Mouse (Mus musculus) adrenal gland, postnatal 10 days (tissue): ENCODE measurements at regions not wholly inside any gene's neighbourhood (a gene's known extent, or its start where the extent isn't known, plus 50 kb on each side); places are given as distances from the start of the nearest gene placed in this dataset.

Source experiments
- DNase-seq: peaks from one replicate; pipeline ENCODE4 v3.0.0; 2021; ENCODE audit warnings: mixed read lengths

DNA sequence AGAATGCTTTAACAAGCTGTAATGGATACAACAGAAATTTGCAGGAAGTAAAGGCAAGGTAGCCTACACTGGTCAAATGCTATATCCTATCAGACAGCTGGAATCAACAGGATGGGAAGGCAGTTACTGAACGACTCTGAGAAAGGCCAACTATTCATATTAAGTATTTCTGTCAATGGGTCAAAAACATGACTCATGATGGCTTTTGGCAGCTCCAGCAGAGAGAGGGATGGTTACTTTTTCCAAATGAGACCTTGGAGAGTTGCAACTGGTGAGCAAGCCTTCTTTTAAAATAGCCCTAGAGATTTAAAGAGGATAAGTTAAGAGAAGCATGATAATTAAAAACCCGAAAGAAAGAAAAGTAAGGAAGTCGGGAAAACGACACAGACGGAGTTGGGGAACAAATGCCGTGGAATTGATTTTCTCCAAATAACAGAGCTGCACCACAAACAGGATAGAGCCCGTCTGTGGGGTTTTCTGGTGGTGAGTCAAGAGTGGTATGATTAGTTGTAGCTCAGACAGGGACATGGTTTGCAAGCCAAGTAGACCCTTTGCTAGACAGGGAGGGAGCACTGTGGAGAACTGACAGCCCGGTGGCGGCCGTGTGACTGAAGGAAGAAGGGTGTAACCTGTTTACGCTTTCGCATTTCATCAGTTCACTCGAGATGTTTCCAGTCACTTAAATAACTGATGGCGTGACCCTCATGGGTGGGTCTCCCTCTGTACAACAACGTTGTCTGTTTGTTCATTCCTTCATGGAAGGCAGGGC is 3638.1 kb upstream of the Gm7489 start:
- peak; percentile 41 for DNase-seq

GRCm38 (mm10) chr15:50260057-50260456 is 3624.6 kb upstream of the Gm7489 start:
- DNase-seq, result no peak

- DNase-seq, result peak; percentile 67
Observed at GRCm38 (mm10) chr15:50261245-50261872, 3623.3 kb upstream of the Gm7489 start.

DNA sequence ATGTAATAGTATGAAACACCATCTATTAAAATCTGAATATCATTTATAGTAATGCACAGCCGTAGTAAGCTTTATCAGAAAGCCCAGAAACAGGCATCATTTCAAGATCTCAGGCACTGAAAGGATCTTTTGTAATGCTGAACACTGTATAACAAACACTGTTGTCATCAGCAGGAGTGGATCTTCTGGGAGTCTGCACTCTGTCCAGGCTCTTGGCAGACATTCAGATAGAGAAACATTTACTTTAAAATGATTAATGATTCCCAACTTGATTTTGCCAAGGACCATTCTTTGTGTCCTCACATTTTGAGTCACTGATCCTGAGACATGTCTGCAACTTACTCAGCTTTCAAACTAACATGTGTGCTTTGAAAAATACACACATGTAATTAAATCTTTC is 3617.2 kb upstream of the Gm7489 start:
- DNase-seq, result peak; percentile 6

DNA sequence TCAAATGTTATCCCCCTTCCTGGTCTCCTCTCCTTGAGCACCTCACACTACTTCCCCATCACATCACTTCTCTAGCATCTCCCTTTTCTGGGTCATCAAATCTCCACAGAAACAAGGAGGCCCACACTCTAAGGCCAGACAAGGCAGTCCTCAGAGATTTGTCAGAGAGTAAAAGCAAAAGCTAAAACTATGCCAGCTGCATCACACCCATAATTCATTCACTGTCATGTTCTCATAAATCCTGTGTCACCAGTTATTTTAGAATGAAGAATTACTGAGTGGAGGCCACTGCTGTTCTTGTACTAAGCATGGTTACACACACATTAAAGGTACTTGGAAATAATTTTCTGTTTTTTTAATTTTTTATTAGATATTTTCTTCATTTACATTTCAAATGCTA is 3613.1 kb upstream of the Gm7489 start:
- peak; percentile 12 for DNase-seq

GRCm38 (mm10) chr15:50282576-50282975 is 3602.1 kb upstream of the Gm7489 start:
- DNase-seq, result no peak

DNA sequence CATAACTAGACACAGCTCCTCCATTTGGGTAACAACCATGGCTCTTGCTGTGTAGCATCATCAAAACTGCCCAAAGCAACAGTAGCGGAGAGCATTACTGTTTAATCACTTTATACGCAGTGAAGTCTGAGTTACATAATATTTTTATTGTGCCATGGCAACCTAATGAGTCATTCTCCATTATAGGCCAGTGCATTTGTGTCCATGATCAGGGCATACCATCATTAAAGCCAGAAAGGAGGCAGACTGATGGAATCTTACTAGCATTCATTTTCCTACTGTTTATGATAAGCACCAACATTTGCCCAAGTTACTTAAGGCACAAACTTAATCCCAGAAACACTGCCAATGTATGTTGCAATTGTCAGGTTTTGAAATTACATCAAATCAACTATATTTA is 3601.2 kb upstream of the Gm7489 start:
- DNase-seq, result no peak

- DNase-seq, result no peak
Observed at GRCm38 (mm10) chr15:50301831-50302230, 3582.9 kb upstream of the Gm7489 start.

GRCm38 (mm10) chr15:50304085-50304484 is 3580.6 kb upstream of the Gm7489 start:
- DNase-seq, result no peak

GRCm38 (mm10) chr15:50320796-50321195 is 3563.9 kb upstream of the Gm7489 start:
- DNase-seq, result peak; percentile 4

- DNase-seq, result no peak
Observed at GRCm38 (mm10) chr15:50345536-50345935, 3539.2 kb upstream of the Gm7489 start.

DNA sequence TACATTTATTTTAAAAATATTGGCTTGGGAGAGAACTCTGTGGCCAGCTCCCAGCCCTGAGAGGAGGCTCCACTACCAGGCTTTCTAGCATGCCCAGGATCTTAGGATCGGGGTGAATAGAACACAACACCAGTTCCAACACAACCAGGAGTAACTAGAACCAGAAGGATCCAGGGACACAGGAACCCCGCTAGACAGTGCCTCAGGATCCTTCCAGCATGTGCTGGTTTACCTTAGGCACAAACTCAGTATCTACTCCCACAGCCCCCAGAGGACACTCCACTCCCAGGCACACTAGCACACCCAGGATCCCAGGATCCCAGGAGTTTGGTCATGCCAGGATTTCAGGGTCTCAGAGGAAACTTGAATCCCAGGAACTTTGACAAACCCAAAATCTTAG is 3537.8 kb upstream of the Gm7489 start:
- no peak for DNase-seq

- no peak for DNase-seq
Observed at GRCm38 (mm10) chr15:50360033-50360988, 3524.4 kb upstream of the Gm7489 start.

DNA sequence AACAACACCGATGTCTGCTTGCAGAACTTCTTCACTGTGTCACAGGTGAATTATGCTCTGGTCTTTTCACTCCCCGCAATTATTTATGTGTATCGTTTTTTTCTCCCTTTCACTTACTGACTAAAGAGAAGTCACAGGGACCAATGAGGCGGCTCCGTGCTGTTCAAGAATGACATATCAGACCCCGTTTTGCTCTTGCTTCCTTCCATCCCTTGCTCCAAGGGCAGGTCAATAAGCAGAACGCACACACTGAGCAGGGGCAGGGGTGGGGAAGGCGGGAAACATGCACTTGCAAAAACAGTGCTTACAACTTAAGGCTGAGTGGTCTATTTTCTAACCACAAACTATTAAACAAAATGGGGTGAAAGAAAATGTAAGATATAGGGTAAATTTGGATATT is 3523.4 kb upstream of the Gm7489 start:
- DNase-seq, result peak; percentile 9

GRCm38 (mm10) chr15:50361751-50362507 is 3522.8 kb upstream of the Gm7489 start:
- peak; percentile 53 for DNase-seq

DNA sequence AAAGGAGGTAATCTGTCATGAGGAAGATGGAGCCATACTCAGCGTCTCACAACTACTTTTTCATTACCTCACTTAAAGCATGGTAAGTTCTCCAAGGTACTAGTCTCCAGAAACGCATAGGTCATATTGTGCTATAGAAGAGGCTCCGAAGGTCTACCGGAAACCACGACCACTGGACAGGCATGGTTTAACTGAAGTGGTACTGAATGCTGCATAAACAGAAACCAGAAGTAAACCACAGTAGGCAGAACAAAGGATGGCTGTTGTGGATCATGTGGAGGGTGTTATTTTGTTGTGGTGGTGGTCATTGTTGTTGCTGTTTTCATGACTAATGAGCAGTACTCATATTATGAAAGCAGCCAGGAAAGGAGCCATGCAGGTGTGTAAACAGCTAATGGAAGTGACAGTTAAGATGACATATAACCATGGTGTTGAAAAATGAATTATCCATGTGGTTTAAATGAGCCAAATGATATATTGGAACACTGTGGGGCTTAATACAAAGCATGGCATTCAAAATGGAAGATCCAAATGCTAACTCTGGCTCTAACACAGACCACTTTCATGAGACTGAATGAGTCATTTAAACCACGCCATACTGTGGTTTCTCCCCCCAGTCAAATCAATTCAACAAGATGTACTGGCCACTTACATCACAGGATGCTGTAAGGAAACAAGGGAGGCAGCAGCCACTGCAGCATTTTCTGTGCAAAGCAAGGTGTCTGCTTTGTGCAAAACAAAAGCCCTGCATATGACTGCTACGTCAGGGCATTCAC is 3484.5 kb upstream of the Gm7489 start:
- no peak for DNase-seq

DNA sequence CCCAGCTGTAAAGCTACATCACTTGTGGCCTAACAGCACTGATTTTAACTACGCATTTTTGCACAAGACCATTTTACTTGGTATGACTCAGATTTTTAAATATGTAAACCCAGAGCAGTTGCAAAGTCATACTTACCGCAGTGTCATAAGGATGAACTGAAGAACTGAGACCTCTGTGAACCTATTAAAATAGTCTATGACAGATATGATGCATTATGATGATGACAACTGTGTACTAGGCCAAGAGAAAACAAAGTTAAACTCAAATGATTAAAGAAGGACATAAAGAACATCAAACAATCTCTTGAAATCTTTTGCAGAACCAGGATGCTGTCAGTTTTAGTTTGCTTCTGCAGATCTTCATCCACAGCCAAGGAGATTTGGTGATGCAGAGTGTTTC is 3483.3 kb upstream of the Gm7489 start:
- DNase-seq, result no peak

- no peak for DNase-seq
Observed at GRCm38 (mm10) chr15:50402551-50402950, 3482.2 kb upstream of the Gm7489 start.

- DNase-seq, result no peak
Observed at GRCm38 (mm10) chr15:50403883-50404282, 3480.8 kb upstream of the Gm7489 start.

GRCm38 (mm10) chr15:50408985-50409384 is 3475.7 kb upstream of the Gm7489 start:
- DNase-seq, result no peak

DNA sequence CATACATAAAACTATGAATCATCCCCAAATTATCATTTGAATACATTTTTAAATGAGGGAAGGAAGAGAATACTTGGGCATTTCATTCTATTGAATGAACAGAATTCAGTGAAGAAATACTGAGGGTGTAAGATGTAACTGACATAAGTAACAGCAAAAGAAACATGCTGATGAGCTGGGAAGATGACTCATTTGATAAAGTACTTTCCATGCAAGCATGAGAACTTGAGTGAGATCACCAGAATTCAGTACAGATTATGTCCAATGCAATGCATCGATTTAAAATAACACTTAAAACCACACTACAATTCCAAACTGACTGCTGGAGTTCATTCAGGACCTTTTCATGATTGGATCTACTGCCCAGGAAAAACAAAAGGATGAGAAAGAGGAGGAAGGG is 3467.1 kb upstream of the Gm7489 start:
- no peak for DNase-seq
